Mouse (Mus musculus): ENCODE measurements around the gene Edn1.

Gene Edn1

DNA sequence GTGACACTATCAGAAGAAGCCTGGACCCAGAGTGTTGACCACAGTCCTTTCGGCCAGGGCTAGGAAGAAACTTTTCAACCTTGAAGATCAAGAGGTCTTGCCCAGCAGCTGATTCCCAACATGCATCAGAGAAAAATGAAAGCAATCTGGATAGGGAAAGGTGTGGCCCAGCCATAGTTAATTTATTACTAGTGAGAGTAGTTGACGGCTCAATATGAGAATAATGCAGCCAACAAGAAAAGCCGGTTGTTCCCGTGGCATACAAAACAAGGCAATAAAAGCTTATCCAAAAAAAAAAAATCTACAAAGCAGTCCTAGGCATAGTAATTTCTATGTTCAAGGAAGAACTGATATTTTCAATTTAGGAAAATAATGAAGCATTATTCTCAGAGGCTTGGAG lies 16.5 kb downstream of the Edn1 start:
- DNase-seq: no peak

- DNase-seq: no peak
Measured at GRCm38 (mm10) chr13:42328576-42328975, 27.3 kb downstream of the Edn1 start.

DNA sequence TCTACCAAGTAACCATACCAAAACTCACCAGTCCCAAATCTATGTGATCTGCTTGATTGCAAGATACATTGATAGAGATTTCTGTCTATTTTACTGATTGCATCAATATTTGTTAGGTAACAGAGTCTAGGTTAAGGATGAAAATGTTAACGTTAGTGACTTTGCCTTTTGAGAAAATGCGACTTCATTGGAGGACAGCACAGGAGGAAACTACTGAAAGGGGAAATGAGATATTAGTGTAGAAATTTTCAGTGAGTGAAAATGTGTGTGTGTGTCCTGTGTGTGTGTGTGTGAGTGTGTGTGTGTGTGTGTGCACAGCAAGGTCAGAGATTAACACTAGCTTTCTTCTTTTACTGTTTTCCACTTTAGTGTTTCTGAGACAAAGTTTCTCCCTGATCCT lies 29.8 kb downstream of the Edn1 start:
- DNase-seq: no peak

DNA sequence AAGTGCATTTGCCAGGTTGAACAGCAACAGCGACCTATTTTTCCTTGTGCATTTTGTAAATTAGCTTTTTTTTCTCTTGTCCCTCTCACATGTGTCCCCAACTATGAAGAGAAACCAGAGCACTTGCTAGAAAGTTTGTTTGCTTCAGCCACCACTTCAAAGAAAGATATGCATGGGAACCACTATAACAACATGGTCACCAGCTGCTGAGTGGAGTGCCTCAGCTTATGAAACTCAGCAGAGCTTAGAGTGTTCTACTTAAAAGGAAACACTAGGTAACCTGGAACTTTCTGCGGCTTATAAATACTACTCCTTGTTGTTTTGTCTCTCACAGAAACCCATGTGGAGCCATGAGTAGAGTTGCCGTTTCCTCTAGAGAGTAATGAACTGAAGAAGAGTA lies 33.7 kb downstream of the Edn1 start:
- DNase-seq: no peak

- DNase-seq: no peak
Measured at GRCm38 (mm10) chr13:42336414-42336813, 35.1 kb downstream of the Edn1 start.

- DNase-seq: no peak
Measured at GRCm38 (mm10) chr13:42337072-42337471, 35.8 kb downstream of the Edn1 start.

DNA sequence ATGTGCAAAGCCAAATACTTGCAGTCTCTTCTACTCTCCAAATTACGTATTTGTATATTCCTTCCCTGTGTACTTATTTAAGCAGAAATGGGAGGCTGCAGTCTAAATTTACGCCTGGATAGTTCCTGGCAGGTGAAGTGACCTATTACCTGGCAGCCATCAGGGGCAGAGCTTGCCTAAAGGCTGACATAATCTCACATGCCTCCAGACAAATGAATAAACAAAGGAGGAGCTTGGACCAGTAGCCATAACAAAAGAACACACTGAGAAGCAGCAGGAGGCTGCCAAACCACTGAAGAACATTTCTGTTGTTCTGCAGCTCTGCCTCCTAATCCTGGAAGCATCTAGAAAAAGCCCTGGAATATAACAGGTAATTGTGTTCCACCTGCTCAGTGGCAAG lies 38.2 kb downstream of the Edn1 start:
- no peak for DNase-seq

DNA sequence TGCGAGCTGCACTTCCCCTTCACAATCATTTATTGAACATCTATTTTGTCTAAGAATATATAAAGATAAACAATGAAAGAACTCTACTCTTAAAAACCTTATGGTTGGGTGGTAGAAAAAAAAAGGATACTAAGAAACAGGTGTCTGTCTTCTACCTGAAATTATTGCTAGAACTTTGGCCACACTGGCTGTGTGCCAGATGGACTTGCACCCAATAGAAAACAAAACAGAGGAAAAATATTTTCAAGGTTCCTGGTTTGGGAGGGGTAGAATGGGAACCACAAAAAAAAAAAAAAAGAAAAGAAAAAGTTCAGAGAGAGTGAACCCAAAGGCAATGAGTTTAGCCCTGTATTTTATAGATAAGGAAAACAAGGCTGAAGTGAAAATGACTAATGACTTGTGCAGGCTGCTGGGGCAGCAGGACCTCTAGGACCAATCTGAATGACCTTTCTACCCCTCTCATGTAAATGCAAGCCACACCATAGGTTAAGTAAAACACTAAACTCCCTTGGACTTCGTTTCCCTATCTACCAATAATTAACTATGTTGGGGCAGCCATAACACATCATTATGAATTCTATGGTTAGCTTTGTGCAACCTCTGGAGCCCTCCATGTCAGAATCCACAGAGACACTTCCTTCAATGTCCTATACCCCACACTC lies 40.7 kb downstream of the Edn1 start:
- no peak for DNase-seq

DNA sequence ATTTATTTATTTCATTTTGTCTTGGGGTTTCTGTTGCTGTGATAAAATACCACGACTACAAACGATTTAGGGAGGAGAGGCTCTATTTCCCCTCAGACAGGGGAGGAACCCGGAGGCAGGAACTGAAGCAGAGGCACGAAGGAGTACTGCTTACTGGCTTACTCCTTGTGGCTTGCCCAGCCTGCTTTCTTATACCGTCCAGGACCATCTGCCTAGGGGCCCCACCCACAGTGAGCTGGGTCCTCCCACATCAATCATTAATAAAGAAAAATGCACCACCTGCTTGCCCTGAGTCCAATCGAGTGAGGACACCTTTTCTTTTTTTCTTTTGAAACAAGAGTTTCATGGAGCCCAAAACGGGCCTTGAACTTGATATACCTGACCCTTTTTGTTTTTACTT lies 44.2 kb downstream of the Edn1 start:
- DNase-seq: no peak

GRCm38 (mm10) chr13:42346414-42346813 lies 45.1 kb downstream of the Edn1 start:
- DNase-seq: no peak

GRCm38 (mm10) chr13:42351675-42352074 lies 50.4 kb downstream of the Edn1 start:
- no peak for DNase-seq

Measured in right cerebral cortex, postnatal 25 days (tissue).